Mouse (Mus musculus) liver, adult 2 months (tissue): ENCODE results near the gene Irak2.

Source experiments
- CTCF ChIP-seq: fragments of 200-500 bp; IDR thresholded peaks from 2 replicates; pipeline ENCODE4 v1.5.1; 2011; ENCODE audit warnings: low read depth, low read length, control low read depth
- POLR2A ChIP-seq: fragments of 200-500 bp; IDR thresholded peaks from 2 replicates; pipeline ENCODE4 v1.6.1; 2011; ENCODE audit warnings: low read length, control low read depth; ENCODE audit not compliant: insufficient read depth; ENCODE audit errors: extremely low read depth

DNA sequence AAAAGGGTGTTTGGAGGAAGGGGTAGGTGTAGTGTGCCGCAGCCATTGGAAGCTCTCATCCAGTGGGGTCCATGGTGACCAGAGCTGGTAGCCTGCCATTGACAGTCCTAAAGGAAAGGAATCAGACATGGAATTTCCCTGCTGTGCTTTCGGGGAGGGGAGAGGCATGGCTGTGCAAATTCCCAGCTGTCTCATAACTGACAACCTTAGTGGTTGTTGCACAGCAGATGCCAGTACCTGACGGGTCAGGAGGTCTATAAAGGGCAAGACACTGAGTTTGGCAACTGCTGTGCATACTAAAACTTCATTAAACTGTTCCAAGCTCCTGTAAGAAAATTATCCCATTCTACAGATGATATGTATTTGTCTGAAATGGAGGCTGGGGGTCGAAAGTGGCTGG, 40.3 kb upstream of the Irak2 start:
- TF ChIP-seq POLR2A (no peak), CTCF (no peak)
